Comparison of ENCODE assay signal across 8 mouse cellular contexts in the genomic region with DNA sequence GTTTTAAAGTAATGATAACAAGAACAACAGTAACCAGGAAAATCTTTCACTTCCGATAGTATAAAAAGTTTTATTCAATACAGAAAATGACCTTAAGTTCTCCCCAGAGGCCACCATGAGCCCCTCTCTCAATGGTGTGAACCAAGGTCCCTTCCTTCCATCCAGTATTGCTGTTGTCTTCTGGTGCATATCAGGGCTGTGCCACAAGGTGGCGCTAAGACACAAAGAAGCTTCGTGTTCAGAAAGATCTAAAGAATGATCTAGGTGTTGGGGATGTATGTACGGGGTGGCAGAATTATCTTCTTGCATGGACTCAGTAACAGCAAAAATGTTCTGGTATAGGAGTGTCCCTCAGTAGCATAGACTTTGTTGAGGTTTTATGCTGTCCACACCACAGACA.
A peak's percentile ranks its signal among the peaks of the same experiment; 100 is the strongest.
DNase-seq lines count a peak whose midpoint lies in the region; TF ChIP-seq lines count a peak whose summit lies in the region.
"Not testable (repeated sequence)": the region's sequence is repeated elsewhere in the genome, so short reads cannot be mapped to it uniquely, and the experiment has no call there.

No protein-coding gene starts in this region.

- not testable (repeated sequence) for TF ChIP-seq POLR2A in heart, adult 2 months (IDR thresholded peaks at IDR 0.05; ENCODE audit: insufficient read depth, low read depth, low read length); lung, adult 2 months (IDR thresholded peaks at IDR 0.05; ENCODE audit: borderline replicate concordance, extremely low read depth, low read depth, low read length)

- intact Hi-C loops in heart, adult 2 months (cut with DNase I): not testable (repeated sequence)

- H3K27ac ChIP-seq in heart, adult 2 months: not testable (repeated sequence)

- H3K9ac ChIP-seq in heart, adult 2 months (ENCODE audit: low read depth, low read length): not testable (repeated sequence)

- H3K36me3 ChIP-seq in heart, adult 2 months (ENCODE audit: control insufficient read depth, insufficient read depth, low read length): not testable (repeated sequence)

- not testable (repeated sequence) for H3K27me3 ChIP-seq in heart, adult 2 months (ENCODE audit: control insufficient read depth, insufficient read depth, low read length)

- TF ChIP-seq CTCF in heart, adult 2 months (IDR thresholded peaks at IDR 0.05): peak; percentile 47
- peak; percentile 18; the same call in 1 of the 2 replicates for TF ChIP-seq CTCF in lung, adult 2 months (IDR thresholded peaks at IDR 0.05; ENCODE audit: insufficient read depth, low read length)

- not testable (repeated sequence) for TF ChIP-seq EP300 in heart, adult 2 months (IDR thresholded peaks at IDR 0.05; ENCODE audit: insufficient read depth, low read depth, low read length)

- H3K4me3 ChIP-seq in heart, adult 2 months; lung, adult 2 months (replicated peaks; ENCODE audit: extremely low read depth, low read depth, low read length): not testable (repeated sequence)

- H3K79me2 ChIP-seq in heart, adult 2 months (replicated peaks; ENCODE audit: control insufficient read depth, insufficient read depth, low read length): not testable (repeated sequence)

- H3K4me1 ChIP-seq in heart, adult 2 months (ENCODE audit: control insufficient read depth, insufficient read depth, low read length); lung, adult 2 months (ENCODE audit: control insufficient read depth, insufficient read depth, low read length): not testable (repeated sequence)

- 21% methylated on average over 4 of the region's 4 CpGs for WGBS in heart, adult 2 months
- WGBS in lung, adult 2 months: 22% methylated on average over 4 of the region's 4 CpGs

- peak; percentile 28 for DNase-seq in CD4-positive helper T cell, adult 2 months (ENCODE audit: low read depth, low spot score)
- DNase-seq in adrenal gland, postnatal 36 days: peak; percentile 27 to 36
- DNase-seq in embryo, embryonic 10.5 days (ENCODE audit: low spot score): peak; percentile 78
- DNase-seq in heart, adult 2 months; lung, adult 2 months: not testable (repeated sequence)
- DNase-seq in kidney, postnatal 14 days: peak; percentile 20
- peak; percentile 2 for DNase-seq in retina, adult 2 months (ENCODE audit: low read depth, low spot score)
- DNase-seq in thymus, postnatal 0 days (ENCODE audit: low spot score): peak; percentile 52
